Mouse (Mus musculus) spleen, adult 12 weeks (tissue): Measurements from ENCODE around the gene G3bp2.

Experiments
- DNase-seq: peaks from one replicate; pipeline ENCODE4 v3.0.0; 2022; ENCODE audit warnings: low spot score

The G3bp2 gene

DNA sequence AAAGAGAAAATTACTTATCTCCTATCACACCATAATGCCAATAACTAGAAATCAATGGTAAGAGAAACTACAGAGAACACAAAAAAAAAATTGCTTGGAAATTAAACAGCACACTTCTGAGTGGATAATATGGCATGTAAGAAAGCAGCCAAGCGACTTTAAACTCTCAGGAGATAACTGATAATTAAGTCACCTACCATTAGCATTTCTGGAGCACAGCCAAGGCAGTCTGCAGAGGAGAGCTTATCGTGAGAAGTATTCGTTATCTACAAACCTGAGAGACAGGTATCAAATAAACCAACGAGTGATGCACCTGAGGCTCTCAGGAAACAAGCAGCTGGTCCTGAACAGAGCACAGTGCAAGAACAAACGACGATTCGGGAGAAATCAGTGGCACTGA, 71.8 kb downstream of the G3bp2 start:
- DNase-seq = no peak

DNA sequence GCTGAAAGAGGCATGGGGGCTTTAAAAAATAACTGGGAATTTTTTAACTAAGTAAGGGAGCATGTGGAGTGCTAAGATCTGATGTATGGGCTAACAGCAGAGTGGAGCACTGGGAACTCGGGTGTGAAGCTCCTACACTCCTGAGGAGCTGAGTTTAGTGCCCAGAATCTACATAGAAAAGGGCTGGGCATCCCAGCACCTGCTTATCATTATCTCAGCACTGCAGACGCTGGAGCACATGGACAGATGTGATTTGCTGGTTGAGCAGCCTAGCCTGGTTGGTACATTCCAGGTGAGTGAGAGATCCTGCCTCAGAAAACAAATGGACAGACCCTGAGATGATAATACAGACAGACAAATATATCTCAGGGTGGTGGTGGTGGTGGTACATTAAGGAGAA, 73.7 kb downstream of the G3bp2 start:
- no peak for DNase-seq

DNA sequence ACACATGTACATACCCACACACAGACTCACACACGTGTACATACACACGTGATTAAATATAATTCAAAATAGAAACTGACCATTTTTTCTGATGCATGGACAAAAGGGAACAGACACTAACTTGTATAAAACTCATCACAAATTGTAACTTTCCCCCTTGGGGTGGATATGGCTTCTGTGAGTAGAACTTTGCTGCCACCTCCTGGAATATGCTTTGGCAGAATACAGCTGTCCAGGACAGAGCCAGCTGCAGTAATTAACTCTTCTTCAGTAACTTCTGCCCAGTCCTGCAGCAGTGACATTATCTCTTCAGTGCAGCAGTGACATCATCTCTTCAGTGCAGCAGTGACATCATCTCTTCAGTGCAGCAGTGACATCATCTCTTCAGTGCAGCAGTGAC, 80.5 kb downstream of the G3bp2 start:
- no peak for DNase-seq
